Mouse (Mus musculus): ENCODE data around the gene Gpcpd1.

DNA sequence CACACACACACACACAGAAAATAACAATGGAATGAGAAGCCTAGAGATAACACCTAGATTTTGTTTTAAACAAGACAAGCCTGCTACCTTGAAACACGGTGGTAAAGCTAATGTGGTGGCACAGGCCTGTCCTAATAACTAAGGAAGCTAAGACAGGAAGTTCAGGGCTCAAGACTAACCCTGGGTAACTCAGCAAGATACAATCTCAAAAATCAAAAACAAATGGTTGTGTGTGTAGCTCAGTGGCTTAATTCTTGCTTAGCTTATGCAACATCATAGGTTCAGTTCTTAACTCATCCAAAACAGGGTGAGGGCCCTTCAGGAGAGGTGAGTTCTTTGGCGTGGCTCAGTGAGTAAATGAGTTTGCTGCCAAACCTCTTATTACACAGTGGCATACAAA lies 20.1 kb downstream of the Gpcpd1 start:
- TF ChIP-seq TAL1 (IDR thresholded peaks at IDR 0.05; ENCODE audit: low read length) (no peak), GATA1 (IDR thresholded peaks at IDR 0.05; ENCODE audit: low read length) (no peak)

All from erythroblast, embryonic 14.5 days (primary cell).